Mouse (Mus musculus) myocyte (in vitro differentiated cells): ENCODE results near the gene Sit1. TPM values are rescaled to one million over a fixed set of nuclear protein-coding genes. Genes with fewer than 3 reads are reported as not detected.

Source experiments
- H3K27me3 ChIP-seq: one replicate; pipeline ENCODE4 v1.6.1; 2011; ENCODE audit not compliant: control insufficient read depth, insufficient read depth, insufficient read length
- H3K36me3 ChIP-seq: one replicate; pipeline ENCODE4 v1.6.1; 2011; ENCODE audit not compliant: control insufficient read depth, insufficient read depth
- H3K4me2 ChIP-seq: one replicate; pipeline ENCODE4 v1.6.1; 2011; ENCODE audit warnings: low read depth, control low read depth
- H3K4me3 ChIP-seq: one replicate; pipeline ENCODE4 v1.5.1; 2011; ENCODE audit warnings: mild to moderate bottlenecking, control low read depth, moderate library complexity
- H3K79me2 ChIP-seq: one replicate; pipeline ENCODE4 v1.6.1; 2011; ENCODE audit not compliant: control insufficient read depth, insufficient read depth
- H3ac ChIP-seq: one replicate; pipeline ENCODE4 v1.6.1; 2011; ENCODE audit not compliant: control insufficient read depth, insufficient read length
- CEBPB ChIP-seq: IDR thresholded peaks from 2 replicates; pipeline ENCODE4 v1.6.1; 2011; ENCODE audit warnings: mild to moderate bottlenecking, moderate library complexity; ENCODE audit not compliant: poor library complexity, insufficient read depth, severe bottlenecking
- E2F4 ChIP-seq: IDR thresholded peaks from one replicate; pipeline ENCODE4 v1.6.1; 2011; ENCODE audit warnings: mild to moderate bottlenecking, control low read depth, moderate library complexity; ENCODE audit not compliant: insufficient read depth
- MAX ChIP-seq: IDR thresholded peaks from one replicate; pipeline ENCODE4 v1.6.1; 2011; ENCODE audit warnings: low read depth, mild to moderate bottlenecking, control low read depth
- MYOD1 ChIP-seq, 3 experiments: IDR thresholded peaks; one replicate each; pipeline ENCODE4 v1.6.1; 2011; ENCODE audit warnings: control low read depth in 2 of 3, low read depth in 2 of 3, mild to moderate bottlenecking in 2 of 3, moderate library complexity in 1 of 3; ENCODE audit not compliant: insufficient read length in 2 of 3, control insufficient read depth in 1 of 3
- MYOG ChIP-seq, 3 experiments: IDR thresholded peaks; one replicate each; pipeline ENCODE4 v1.6.1; 2011; ENCODE audit warnings: control low read depth in 2 of 3, low read depth in 2 of 3, mild to moderate bottlenecking in 2 of 3; ENCODE audit not compliant: insufficient read length in 2 of 3, control insufficient read depth in 1 of 3, insufficient read depth in 1 of 3
- POLR2A ChIP-seq: IDR thresholded peaks from one replicate; pipeline ENCODE4 v1.6.1; 2011; ENCODE audit warnings: low read depth, mild to moderate bottlenecking, control low read depth, moderate library complexity; ENCODE audit not compliant: insufficient read length
- POLR2AphosphoS2 ChIP-seq: IDR thresholded peaks from one replicate; pipeline ENCODE4 v1.6.1; 2011; ENCODE audit warnings: low read depth, control low read depth; ENCODE audit not compliant: insufficient read length
- REST ChIP-seq: IDR thresholded peaks from one replicate; pipeline ENCODE4 v1.6.1; 2011; ENCODE audit warnings: mild to moderate bottlenecking, control low read depth, moderate library complexity; ENCODE audit not compliant: insufficient read depth, insufficient read length
- SRF ChIP-seq: IDR thresholded peaks from one replicate; pipeline ENCODE4 v1.6.1; 2011; ENCODE audit warnings: low read depth; ENCODE audit not compliant: control insufficient read depth, insufficient read length
- TCF12 ChIP-seq: IDR thresholded peaks from one replicate; pipeline ENCODE4 v1.6.1; 2011; ENCODE audit warnings: mild to moderate bottlenecking, control low read depth; ENCODE audit not compliant: poor library complexity, insufficient read depth, severe bottlenecking
- TCF3 ChIP-seq: IDR thresholded peaks from one replicate; pipeline ENCODE4 v1.6.1; 2011; ENCODE audit warnings: low read depth, control low read depth; ENCODE audit not compliant: insufficient read length
- USF1 ChIP-seq: IDR thresholded peaks from one replicate; pipeline ENCODE4 v1.6.1; 2011; ENCODE audit warnings: low read depth, mild to moderate bottlenecking, control low read depth, moderate library complexity
- polyA plus RNA-seq: library from polyadenylated mRNA; unstranded; fragments of >200 nt; fragmentation: generic; extraction: Trizol; gene quantifications from one replicate; pipeline ENCODE4 v1.2.1, GENCODE M21; 2012; ENCODE audit warnings: missing spikeins

Sit1 gene
- polyA plus RNA-seq, 1 experiment: not detected

GRCm38 (mm10) chr4:43496587-43496986, 13.1 kb upstream of the Sit1 start:
- H3K4me2 ChIP-seq: no peak overlapping the region
- peaks cover 4% of the 10 kb centered on the region for H3K36me3 ChIP-seq
- H3ac ChIP-seq: no peak overlapping the region
- TF ChIP-seq SRF (no peak), CEBPB (no peak), POLR2AphosphoS2 (no peak), USF1 (no peak), TCF3 (no peak), TCF12 (no peak), MYOG (IDR thresholded peaks at IDR 0.05; ENCODE audit: control insufficient read depth in 1 of 3, insufficient read depth in 1 of 3, insufficient read length in 2 of 3, low read depth in 2 of 3) (no peak), REST (no peak), POLR2A (no peak), E2F4 (no peak), MYOD1 (IDR thresholded peaks at IDR 0.05; ENCODE audit: control insufficient read depth in 1 of 3, insufficient read length in 2 of 3, low read depth in 2 of 3) (no peak), MAX (no peak)
- H3K79me2 ChIP-seq: no peaks in the 10 kb centered on the region
- H3K4me3 ChIP-seq: no peak overlapping the region
- H3K27me3 ChIP-seq: no peaks in the 10 kb centered on the region

- Histone ChIP-seq H3K4me2 (peak overlapping the region; percentile 90), H3K79me2 (no peaks in the 10 kb centered on the region), H3K4me3 (peak overlapping the region; percentile 80), H3ac (peak overlapping the region; percentile 82), H3K36me3 (peaks cover 4% of the 10 kb centered on the region), H3K27me3 (no peaks in the 10 kb centered on the region)
- no peak for TF ChIP-seq TCF12
- no peak for TF ChIP-seq SRF
- TF ChIP-seq REST: no peak
- TF ChIP-seq USF1: no peak
- no peak for TF ChIP-seq MAX
- no peak for TF ChIP-seq POLR2AphosphoS2
- TF ChIP-seq POLR2A: no peak
- TF ChIP-seq E2F4: no peak
- no peak for TF ChIP-seq MYOG (IDR thresholded peaks at IDR 0.05; ENCODE audit: control insufficient read depth in 1 of 3, insufficient read depth in 1 of 3, insufficient read length in 2 of 3, low read depth in 2 of 3)
- TF ChIP-seq MYOD1 (IDR thresholded peaks at IDR 0.05; ENCODE audit: control insufficient read depth in 1 of 3, insufficient read length in 2 of 3, low read depth in 2 of 3): no peak
- no peak for TF ChIP-seq TCF3
- no peak for TF ChIP-seq CEBPB
Measured at GRCm38 (mm10) chr4:43493846-43494240, 10.3 kb upstream of the Sit1 start.

GRCm38 (mm10) chr4:43493186-43493845, 9.8 kb upstream of the Sit1 start:
- H3ac ChIP-seq: peak overlapping the region; percentile 82
- no peak for TF ChIP-seq SRF
- TF ChIP-seq TCF12: no peak
- TF ChIP-seq POLR2AphosphoS2: peak; percentile 94
- peak in 1 of 3 experiments; percentile 1 for TF ChIP-seq MYOD1 (IDR thresholded peaks at IDR 0.05; ENCODE audit: control insufficient read depth in 1 of 3, insufficient read length in 2 of 3, low read depth in 2 of 3)
- TF ChIP-seq MAX: no peak
- no peak for TF ChIP-seq TCF3
- no peak for TF ChIP-seq E2F4
- peak; percentile 91 for TF ChIP-seq POLR2A
- TF ChIP-seq MYOG (IDR thresholded peaks at IDR 0.05; ENCODE audit: control insufficient read depth in 1 of 3, insufficient read depth in 1 of 3, insufficient read length in 2 of 3, low read depth in 2 of 3): no peak
- no peak for TF ChIP-seq USF1
- TF ChIP-seq REST: no peak
- TF ChIP-seq CEBPB: no peak
- H3K4me2 ChIP-seq: peak overlapping the region; percentile 90
- peak overlapping the region; percentile 80 for H3K4me3 ChIP-seq
- H3K79me2 ChIP-seq: no peaks in the 10 kb centered on the region
- no peaks in the 10 kb centered on the region for H3K27me3 ChIP-seq
- peaks cover 4% of the 10 kb centered on the region for H3K36me3 ChIP-seq

GRCm38 (mm10) chr4:43492821-43493185, 9.3 kb upstream of the Sit1 start, which contains the start of gene Ccdc107:
TSS of gene Ccdc107 (plus strand) at chr4:43492900.
- H3K4me3 ChIP-seq: peak within 1 kb of the TSS; percentile 80
- peaks cover 4% of the 10 kb centered on the region for H3K36me3 ChIP-seq
- H3K4me2 ChIP-seq: peak within 1 kb of the TSS; percentile 90
- no peaks in the 10 kb centered on the region for H3K27me3 ChIP-seq
- peak within 1 kb of the TSS; percentile 82 for H3ac ChIP-seq
- H3K79me2 ChIP-seq: no peaks in the 10 kb centered on the region
- TF ChIP-seq POLR2AphosphoS2 (no peak), CEBPB (peak; percentile 52; the same call in 1 of the 2 replicates), MYOG (IDR thresholded peaks at IDR 0.05; ENCODE audit: control insufficient read depth in 1 of 3, insufficient read depth in 1 of 3, insufficient read length in 2 of 3, low read depth in 2 of 3) (peak in 1 of 3 experiments; percentile 50), MYOD1 (IDR thresholded peaks at IDR 0.05; ENCODE audit: control insufficient read depth in 1 of 3, insufficient read length in 2 of 3, low read depth in 2 of 3) (peak in 1 of 3 experiments; percentile 38), E2F4 (peak; percentile 54), POLR2A (no peak), USF1 (no peak), SRF (no peak), REST (no peak), TCF12 (no peak), TCF3 (no peak), MAX (no peak)
